Mouse (Mus musculus) right cerebral cortex, postnatal 10 days (tissue): Measurements from ENCODE around the gene B4galnt2.
"Not testable (repeated sequence)": the region's sequence is repeated elsewhere in the genome, so short reads cannot be mapped to it uniquely, and the experiment has no call there.

Experiments used
- DNase-seq, 2 experiments: peaks; one replicate each; pipeline ENCODE4 v3.0.0; 2021; ENCODE audit warnings: low spot score in 2 of 2

B4galnt2 gene

DNA sequence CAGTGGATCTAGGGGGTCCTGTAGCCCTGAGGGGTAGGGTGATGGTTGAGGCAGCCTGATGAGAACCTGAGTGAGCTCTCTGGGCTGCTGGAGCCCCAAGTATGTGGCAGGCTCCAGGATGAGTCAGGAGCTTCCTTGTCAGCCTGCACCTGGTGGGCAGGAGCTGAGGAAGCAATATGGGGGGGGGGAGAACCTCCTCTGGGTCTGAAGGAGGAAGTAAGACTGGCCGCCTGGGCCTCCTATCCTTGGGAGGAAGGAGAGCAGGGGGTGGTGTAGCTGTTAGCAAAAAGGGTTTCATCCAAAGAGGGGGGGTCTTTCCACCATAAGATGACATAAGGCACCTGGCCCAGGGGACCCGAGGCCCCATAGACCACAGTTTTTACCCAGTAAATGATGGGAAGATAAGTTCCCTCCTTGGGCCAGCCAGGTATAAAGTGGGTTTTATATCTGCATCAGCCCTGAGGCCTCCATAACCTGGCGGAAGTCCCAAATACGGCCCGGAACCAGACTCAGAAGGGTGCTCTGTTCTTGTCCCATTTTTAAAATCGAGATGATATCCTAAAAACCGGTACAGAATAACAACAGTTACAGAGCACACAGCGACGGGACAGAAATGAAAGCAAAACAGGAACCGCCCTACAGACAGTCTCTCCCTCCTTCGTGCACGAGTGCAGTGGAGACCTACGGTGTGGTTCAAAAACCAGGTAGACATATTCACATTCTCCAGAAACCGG, 18.1 kb downstream of the B4galnt2 start:
- no peak for DNase-seq

DNA sequence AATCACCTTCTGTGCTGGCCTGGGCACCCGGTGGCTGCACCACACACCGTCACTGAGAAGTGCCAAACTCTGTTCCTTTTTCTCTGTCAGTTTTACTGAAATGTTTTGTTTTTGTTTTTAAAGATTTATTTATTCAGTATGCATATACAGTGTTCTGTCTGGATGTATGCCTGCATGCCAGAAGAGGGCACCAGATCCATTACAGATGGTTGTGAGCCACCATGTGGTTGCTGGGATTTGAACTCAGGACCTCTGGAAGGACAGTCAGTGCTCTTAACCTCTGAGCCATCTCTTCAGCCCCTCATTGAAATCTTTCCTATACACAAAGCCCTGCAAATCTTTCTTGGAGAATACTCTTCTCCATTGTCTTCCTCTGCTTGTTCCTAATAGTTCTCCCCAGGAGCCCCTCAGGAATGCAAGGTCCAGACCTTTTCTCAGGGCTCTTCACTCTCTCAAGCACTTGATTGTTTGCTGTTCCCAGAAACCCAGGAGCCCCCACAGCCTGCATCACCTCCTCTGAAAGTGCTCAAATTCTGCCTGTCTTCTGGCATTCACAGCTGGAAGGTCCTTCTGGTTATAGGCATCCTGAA, 24.1 kb downstream of the B4galnt2 start:
- DNase-seq: no peak

DNA sequence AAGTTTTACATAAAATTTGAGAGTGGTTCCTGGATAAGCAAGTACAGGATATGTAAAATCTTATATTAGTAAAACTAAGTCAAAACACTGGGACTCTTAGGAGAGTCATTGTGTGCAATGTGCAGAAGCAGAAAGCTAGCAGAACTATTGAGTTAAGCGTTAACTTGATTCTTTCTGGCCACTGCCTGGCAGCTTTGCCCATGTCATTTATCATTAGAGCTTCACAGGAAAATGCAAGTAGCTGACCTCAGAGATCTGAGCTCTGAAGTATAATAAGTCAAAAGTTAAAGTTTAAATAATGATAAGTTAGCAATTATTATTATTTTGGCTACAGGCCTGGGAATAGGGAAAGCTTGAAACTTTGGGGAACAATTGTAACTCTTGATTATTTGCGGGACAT, 34.8 kb downstream of the B4galnt2 start:
- not testable (repeated sequence) for DNase-seq

GRCm38 (mm10) chr11:95876296-95876695, 38.4 kb downstream of the B4galnt2 start:
- peak; percentile 49 to 79 for DNase-seq

DNA sequence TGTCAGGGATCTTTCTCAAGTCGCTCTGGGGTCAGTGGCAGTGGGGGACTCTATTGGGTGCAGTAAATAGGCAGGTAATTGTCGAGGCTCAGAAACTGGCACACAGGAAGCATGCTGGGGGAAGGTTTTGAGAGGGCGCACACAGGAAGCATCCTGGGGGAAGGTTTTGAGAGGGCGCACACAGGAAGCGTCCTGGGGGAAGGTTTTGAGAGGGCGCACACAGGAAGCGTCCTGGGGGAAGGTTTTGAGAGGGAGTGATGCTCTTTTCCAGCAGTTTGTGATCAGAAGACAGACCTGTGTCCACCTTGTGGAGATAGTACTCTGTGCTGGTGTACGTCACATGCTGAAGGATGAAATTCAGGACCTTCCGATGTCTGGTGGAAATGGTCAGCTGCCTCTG, 38.9 kb downstream of the B4galnt2 start:
- no peak for DNase-seq

DNA sequence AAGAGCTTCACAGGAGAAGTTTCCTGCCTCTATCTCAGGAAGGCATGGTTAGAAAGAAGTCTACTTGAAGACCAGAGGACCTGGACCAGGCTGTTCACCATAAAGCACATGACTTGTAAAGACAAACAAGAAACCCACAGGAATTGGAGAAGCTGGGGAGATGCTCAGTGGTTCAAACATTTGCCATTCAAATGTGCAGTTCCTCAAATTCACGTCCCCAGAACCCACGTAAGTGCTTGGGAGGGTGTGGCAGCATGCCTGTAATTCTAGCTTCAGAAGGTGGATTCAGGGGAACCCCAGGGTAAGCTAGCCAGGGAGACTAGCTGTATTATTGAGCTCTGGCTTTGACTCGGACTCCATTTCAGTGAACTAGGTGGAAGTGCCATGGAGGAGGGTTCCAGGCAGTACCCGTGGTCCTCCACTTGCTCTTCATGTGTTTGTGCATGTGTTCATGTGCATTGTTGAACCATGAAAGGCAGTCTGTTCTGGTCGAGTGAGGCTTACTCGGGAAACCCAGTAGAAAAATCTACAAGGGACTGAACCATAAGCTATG, 44.7 kb downstream of the B4galnt2 start:
- no peak for DNase-seq

DNA sequence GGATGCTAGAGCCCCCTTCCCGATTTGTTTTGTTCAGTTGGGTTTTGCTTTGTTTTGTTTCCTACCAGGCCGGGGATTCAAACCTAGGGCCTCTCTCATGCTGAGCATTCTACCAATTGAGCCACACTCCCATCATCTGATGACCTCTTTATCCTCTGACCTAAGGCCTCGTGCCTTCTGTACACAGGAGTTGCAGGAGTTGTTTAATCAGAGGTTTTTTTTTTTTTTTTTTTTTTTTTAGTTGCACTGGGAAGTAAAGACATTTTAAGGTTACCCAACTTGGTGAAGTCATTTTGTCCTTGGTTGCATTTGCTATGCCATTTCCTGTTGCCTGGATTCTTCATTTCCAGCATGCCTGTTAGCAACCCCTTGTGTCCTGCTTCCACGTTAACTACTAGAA, 45.2 kb downstream of the B4galnt2 start:
- no peak for DNase-seq

DNA sequence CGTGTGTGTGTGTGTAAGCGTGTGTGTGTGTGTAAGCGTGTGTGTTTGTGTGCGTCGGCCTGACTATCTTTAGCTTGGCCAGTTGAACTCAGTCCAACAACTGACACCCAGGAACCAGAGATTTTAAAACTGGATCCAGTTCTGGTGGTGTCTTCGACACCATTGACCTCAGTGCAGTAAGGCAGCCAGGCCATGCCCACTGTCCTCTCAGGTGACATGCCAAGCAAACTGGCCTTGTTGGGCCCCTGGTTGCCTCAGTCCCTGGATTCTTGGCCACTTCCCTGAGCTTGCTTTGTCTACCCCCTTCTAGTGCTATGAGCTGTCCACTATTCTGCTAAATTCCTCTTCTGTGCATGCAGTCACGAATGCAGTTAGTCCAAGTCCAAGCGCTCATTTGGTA, 53.3 kb downstream of the B4galnt2 start:
- DNase-seq: no peak

DNA sequence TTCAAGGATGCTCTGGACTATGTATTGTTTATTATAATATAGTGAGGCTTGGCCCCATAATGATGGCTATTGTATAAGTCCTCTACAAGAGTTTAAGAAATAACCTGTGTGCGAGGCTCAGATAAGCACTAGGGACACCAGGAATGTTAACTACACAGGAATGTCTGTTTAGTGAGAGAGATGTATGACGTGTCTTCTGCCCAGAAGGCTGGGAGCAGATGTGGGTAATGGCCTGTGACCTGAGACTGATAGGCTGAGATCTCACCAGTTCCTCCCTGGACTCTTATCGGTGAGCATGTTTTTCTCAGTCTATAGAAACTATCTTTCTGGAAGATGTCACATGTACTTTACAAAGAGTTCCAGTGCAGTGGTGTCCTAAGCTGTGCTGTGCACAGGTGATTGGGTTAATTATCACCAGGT, 54.6 kb downstream of the B4galnt2 start:
- no peak for DNase-seq

DNA sequence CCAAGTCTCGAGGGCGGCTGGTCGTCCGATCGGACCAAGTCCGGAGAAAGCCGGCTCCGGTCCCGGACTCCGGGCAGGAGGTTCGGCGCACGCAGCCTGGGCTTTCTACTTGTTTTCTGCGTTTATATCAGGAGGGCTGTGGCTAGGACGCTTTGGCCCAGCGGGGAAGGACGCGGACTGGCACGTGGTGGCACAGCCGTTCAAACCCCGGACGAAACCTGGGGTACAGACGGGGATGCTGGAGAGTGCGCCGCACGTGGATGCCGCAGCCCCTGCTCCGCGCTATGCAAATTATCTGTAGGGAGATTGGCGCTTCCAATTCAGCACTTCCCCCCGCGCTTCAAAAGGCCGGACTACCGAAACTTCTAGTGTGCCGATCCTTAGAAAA, 55.2 kb downstream of the B4galnt2 start:
- peak; percentile 79 to 82 for DNase-seq

- peak; percentile 98 to 99 for DNase-seq
These were observed 55.9 kb downstream of the B4galnt2 start for GRCm38 (mm10) chr11:95858528-95859467.

DNA sequence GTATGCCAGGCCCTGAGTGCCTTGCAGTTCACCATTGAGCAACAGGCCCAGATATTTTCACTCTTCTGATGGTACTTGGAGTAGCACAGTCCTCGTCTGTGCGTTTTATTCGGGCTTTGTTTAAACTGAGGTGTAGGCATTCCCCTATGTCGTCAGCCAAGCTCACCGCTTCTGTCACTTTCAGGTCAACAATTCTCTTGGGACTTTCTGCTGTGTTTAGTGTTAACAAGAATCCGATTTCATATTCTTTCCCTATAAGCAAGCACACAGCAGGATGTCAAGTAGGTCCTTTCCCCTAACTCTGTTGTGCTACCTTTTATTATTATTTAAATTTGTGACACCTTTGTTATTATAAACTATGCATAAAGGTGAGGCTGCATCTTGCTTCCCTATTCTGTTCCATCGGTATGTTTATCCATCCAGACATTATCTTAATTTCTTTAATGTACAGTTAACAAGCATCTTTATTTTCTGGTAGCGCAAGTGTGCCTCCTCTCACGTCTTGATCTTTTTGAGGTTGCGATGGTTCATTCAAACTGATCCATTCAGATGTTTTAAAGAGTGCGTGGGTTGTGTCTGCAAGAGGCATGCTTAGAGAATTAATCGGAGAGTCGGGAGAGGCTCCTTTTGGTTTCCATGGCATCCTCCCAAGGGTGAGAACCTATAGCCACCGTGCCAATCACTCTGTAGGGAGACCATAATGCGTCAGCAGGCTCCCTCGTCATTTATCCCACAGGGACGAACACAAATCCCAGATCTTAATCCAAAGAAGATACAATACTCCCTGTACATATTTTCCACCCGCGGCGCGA, 56.8 kb downstream of the B4galnt2 start:
- peak; percentile 59 to 76 for DNase-seq

DNA sequence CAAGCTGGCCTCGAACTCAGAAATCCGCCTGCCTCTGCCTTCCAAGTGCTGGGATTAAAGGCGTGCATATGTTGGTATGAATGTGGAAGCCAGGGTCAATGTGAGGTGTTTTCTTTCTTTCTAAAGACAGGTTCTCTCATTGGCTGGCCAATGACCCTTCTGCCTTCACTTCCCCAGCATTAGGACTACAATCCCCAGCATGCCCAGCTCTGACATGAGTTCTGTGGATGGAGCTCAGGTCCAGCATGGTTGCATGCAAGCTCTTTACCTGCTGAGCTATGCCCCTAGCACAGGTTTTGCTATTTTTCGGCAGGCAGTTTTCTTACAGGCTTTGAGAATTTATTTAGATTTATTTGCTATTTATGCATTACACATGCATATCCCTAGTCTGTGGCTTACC, 57.4 kb downstream of the B4galnt2 start:
- DNase-seq: no peak

GRCm38 (mm10) chr11:95853684-95854083, 61.0 kb downstream of the B4galnt2 start:
- DNase-seq: peak in 1 of 2 experiments; percentile 63

- DNase-seq: no peak
These were observed 63.8 kb downstream of the B4galnt2 start for GRCm38 (mm10) chr11:95850898-95851297.

DNA sequence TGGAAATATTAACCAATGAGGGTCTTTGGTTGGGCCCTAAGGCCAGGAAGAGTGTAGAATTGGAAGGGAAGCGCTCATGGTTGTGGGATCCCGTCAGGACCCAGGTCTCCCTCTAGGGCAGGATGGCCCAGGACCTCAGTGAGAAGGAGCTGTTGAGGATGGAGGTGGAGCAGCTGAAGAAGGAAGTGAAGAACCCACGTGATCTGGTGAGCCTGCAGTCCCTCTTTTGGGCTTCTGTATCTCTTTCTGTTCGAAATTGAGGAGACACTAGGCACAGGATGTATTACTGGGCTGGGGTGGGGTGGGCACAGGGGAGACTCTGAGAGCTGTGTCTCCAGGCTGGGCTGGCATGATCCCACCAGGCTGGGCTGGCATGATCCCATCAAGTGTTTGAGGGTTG, 69.8 kb downstream of the B4galnt2 start:
- no peak for DNase-seq

DNA sequence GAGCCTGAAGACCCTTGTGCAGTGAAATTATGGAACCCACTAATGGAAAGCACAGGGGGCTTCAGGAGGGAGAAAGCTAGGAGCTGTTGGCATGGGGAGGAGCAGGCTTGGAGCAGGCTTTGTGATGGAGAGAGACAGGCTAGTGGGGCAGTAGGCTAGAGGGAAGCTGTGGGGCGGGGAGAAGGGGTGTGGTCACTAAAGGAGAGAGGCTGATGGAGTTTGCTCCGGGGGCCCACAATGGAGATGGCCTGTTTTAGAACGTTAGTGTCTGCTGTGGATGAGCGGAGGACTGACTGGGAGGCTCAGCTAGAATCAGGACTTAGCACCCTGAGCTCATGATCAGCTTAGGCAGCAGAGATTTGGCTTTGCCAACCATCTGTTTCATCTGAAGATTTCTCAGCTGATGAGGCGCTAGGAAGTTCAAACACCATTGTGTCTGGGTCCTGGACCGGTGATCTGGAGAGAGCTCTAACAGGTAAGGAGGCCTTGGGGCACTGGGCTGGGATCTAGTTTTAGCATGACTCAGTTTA, 71.2 kb downstream of the B4galnt2 start:
- no peak for DNase-seq

DNA sequence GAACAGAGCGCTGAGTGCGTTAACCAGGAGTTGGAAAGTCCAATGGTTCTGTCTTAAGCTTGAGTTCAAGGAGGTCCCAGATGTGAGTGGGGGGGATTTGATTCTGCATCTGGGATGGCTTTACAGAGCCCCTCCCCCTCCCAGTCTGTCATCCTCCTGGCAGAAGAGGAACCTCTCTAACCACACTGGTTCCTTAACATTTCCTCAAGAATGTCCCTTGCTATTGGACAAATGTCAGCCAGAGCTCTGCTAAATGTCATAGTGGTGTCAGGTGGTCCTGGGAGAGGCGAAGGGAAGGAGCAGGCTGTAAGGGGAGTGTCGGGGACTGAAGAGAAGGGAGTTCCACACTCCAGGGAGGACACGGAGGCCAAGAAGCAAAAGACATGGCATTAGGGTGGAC, 71.7 kb downstream of the B4galnt2 start:
- no peak for DNase-seq

GRCm38 (mm10) chr11:95842074-95842681, 72.5 kb downstream of the B4galnt2 start, which contains the start of gene Abi3:
Gene Abi3, minus strand, starts transcription at chr11:95842476.
- DNase-seq: peak; percentile 54 to 56

GRCm38 (mm10) chr11:95841498-95841830, 73.2 kb downstream of the B4galnt2 start:
- no peak for DNase-seq
